Mouse (Mus musculus): ENCODE measurements around the gene Sec16a. TPM values are rescaled to one million over a fixed set of nuclear protein-coding genes. Genes with fewer than 3 reads are reported as not detected.

The Sec16a gene
- polyA plus RNA-seq, 1 experiment: 41.7 TPM

DNA sequence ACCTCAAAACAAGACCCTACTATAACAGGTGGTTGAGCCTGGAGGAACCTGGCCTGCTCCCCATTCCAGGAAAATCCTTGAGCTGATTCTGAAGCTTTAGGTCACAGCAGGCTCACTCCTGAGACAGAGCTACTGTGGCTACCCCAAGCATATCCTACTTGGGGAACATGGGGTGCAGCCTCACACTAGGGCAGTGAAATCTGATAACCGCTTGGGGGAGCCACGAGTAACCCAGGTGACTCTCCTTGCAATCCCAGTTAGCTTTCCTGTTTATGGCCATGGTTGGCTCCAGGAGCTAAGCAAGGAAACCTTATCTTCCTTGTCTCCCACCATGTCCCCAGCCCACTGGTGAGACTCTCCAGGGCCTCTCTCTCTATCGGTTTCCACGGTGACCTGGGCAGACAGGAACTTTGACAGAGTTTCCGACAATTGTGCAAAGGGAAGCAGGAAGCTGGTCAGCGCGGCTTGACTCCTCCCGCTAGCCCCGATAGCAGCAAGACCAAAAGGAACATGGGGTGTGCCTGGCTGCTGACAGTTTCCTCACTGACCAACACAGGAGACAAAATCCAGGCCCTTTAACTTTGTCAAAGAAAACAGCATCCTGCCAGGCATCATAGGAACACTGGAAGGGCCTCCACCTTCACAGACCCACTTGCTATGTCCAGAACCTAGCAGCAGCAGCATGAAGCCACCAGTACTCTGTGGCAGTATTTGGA lies 29.9 kb upstream of the Sec16a start:
- no peak for DNase-seq (ENCODE audit: low spot score)

DNA sequence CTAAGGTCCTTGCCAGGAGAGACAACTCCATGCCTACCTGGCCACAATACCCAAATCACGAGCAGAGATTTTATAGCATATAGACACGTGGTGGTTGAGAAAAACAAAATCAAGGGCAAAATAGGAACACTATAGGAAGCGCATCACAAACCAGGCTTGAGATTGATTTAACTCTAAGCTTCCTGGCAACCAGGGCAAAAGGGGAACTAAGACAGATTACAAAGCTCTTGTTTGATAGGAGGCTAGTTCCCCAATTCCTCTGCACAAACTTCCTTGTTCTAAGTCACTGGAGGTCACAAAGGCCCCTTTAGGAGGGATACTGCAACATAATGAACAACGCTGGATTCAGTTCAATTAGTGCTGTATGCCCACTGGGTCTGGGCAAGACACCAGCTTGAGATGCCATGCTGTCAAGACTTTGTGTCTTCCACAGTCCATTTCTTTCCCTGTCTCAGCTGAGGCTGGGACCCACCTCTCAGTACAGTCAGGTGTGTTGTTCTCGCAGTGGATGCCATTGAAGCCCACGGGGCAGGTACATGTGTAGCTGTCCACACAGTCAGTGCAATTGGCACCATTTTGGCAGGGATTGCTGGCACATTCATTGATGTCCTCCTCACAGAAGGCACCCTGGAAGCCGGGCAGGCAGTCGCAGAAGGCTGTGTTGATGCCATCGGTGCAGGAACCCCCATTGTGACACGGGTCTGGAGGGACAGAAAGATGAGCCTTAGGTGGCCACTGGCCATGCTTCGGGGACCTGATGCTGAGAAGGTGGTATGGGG lies 27.5 kb upstream of the Sec16a start:
- DNase-seq (ENCODE audit: low spot score): no peak

DNA sequence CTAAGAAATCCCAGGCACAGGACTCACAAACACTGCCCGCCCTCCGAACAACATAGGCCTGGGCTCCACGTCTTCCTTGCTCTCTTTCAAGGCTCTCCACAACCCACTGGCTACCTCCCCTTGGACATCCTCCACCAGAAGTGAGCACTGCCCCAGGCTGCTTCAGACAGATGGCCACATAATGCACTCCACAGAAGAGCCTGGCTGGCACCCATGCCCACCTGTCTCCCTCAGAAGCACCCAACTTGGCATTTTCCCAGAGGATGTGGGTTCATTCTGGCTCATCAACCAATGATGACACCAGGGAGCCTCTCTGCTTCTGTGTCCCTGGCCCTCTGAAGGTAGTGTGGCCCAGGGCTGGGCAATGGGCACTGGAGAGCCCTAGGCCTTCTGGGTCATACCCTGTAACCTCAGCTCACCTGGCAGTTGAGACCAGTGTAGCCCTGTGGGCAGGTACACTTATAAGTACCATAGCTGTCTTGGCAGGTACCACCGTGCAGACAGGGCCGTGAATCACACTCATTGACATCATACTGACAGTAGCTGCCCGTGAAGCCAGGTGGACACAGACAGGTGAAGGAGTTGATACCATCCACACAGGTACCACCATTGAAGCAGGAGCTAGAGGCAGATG lies 26.8 kb upstream of the Sec16a start:
- DNase-seq (ENCODE audit: low spot score): no peak

DNA sequence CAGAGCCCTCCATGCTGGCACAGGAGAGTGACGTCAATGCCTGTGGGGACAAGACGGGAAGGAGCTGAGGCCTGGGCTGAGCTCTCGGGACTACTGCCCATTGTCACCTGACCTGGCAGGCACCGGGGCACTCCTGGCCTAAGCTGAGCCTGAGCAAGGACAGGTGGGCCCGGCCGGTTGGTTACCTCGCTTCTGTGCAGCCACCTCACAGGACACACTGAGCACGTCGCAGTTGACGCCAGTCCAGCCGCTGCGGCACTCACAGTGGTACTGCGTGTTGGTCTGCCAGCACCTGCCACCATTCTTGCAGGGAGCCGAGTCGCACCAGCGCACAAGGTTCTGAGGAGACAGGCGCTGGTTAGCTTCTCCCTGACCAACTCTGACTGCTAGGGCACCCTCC lies 26.0 kb upstream of the Sec16a start:
- no peak for DNase-seq (ENCODE audit: low spot score)

DNA sequence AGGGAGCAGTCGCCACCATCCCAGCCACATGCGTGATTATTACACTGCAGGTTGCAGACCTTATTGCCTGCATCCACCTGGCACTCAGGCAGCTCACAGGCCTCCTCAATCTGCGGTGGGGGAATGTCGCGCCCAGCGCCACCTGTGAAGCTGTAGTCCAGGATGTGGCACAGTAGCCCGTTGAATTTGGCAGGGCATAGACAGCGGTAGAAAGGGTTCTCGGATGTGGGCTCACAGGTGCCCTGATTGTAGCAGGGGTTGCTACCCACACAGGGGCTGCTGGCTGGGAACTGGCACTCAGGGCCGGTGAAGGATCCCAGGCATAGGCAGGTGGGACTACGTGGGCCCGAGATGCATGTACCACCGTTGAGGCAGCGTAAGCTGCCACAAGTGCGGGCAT lies 23.4 kb upstream of the Sec16a start:
- no peak for DNase-seq (ENCODE audit: low spot score)

DNA sequence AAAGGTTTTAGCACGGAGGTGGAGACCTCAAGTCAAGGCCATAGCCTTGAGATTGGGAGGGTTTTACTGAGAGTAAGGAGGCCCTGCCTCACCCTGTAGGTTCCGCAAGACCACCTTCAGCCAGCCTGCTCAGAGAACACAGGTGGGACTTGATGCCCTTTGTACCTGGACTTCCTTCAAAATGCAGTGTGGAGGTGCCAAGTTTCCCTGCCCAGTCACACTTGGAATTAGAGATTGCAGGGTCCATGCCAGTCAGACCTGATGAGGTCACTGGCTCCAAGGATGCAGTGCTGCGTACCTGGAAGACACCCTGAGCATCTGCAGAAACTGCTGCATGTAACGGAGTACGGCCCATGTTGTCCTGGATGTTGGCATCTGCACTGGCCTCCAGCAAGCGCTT lies 18.4 kb upstream of the Sec16a start:
- no peak for DNase-seq (ENCODE audit: low spot score)

DNA sequence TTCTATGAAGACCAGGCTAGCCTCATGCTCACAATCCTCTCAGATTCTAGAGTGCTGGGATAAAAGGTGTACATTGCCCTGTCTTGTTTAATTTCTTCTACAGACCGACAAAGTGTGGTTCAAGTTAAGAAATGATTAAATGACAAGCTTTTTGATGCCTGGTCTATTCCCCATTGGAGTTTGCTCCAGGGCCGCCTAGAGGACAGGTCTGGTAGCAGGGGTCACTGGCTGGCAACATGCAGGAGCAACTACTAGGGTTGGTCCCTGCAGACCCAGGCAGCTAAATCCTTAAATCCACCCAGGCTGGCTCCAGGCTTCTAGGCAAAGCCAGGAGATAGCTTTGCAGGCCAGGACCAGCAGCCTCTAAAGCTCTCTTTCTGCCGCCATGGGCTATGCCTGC lies 18.0 kb upstream of the Sec16a start:
- DNase-seq (ENCODE audit: low spot score): no peak

DNA sequence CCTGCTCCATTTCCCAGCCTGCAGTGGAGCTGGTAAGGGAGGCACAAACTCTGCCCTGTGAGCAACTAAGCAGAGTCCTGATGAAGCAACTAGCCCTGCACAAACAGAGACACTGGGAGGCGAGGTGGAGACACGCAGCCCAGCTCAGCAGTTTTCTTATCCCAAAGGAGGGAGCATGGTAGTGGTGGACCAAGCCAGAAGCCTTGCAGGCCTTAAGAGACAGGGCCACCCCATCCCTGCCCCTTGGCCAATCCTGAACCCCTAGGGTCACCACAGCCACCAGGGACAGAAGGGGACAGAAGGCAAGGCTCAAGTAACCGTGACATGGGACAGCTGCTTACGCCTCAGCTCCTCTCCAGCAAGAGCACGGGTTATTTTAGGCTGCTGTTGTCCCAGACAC lies 16.7 kb upstream of the Sec16a start:
- no peak for DNase-seq (ENCODE audit: low spot score)

DNA sequence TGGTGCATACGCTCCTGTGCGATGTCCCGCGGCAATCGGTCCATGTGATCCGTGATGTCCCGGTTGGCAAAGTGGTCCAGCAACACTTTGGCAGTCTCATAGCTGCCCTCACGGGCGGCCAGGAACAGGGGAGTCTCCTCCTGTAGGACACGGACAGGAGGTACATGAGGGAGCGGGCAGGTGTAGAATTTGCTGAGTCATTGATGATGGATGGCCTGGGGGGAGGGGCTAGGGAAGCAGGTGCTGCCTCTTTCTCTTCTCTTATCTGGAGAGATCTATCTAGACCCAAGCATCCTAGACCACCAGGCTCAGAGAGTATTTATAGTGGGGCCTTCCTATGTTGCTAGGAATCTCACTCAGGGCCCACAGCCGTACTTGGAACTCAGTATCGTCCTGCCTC lies 15.8 kb upstream of the Sec16a start:
- no peak for DNase-seq (ENCODE audit: low spot score)

DNA sequence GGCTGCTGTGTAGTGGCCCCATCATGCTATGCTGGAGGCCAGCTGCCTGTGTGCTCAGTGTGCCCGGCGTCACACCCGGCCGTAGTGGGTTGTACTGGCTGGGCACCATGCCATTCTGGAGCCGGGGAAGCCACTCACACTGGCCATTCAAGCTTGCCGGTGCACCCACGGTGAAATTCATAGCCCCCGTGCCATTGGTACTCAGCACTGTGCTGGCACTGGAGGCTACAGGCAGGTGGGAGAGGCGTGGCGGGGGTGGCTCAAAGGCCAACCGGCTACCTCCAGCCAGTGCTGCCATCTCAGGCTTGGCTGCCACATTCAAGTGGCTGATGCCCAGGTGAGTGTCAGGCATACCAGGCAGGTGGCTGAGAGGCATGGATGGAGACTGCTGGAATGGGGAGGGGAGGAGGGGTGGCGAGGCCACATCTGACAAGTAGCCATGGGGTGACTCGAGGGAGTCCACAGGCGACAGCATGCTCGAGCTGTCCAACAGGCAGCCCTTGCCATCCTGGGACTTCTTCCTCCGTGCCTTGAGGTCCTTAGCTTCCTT lies 15.2 kb upstream of the Sec16a start:
- no peak for DNase-seq (ENCODE audit: low spot score)

DNA sequence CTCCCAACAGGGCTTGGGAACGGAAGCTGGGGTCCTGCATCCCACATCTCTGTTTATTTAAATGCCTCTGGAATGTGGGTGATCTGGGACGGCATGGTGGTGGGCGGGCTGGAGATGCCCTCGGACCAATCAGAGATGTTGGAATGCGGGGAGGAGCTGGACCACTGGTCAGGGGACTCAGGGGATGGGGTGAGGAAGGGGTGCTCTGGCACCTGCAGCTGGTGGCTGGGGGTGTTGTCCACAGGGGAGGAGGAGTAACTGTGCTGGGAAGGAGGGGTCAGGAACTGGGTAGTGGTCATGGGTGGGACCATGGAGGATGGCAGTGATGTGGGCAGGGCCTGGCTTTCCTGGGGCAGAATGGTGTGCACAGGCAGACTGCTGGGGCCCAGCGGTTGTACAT lies 14.5 kb upstream of the Sec16a start:
- DNase-seq (ENCODE audit: low spot score): no peak

DNA sequence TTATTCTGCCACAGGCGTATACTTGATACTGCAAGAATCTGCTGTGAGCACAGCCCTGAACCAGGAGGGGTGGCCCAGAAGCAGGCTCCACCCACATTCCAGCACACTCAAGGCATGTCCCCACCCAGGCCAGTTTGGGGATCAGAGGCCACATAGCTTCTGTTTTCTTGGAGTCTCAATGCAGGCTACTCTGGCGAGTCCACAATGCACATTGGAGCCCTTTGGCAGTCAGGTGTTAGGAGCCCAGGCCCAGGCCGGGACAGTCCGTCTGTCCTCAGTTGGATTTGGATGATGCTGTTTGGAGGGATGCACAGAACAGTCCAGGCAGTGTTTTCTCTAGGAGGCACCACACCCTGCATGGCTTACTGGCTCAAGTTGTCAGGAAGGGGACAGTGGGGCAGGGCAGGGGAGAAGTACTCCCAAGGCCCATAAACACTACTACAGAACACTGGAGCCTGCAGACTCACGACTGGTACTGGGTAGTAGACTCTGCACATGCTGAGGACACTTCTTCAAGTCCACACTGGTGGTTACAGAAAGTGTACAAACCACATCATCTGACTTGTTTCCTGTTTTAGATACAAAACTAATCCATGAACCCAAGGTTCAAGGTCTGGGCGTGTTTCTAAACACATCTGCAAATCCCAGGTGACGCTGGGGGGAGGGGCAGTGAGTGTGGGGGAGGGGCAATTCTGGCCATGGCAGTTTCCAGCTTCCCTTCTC lies 13.5 kb upstream of the Sec16a start:
- peak; percentile 31 for DNase-seq (ENCODE audit: low spot score)

DNA sequence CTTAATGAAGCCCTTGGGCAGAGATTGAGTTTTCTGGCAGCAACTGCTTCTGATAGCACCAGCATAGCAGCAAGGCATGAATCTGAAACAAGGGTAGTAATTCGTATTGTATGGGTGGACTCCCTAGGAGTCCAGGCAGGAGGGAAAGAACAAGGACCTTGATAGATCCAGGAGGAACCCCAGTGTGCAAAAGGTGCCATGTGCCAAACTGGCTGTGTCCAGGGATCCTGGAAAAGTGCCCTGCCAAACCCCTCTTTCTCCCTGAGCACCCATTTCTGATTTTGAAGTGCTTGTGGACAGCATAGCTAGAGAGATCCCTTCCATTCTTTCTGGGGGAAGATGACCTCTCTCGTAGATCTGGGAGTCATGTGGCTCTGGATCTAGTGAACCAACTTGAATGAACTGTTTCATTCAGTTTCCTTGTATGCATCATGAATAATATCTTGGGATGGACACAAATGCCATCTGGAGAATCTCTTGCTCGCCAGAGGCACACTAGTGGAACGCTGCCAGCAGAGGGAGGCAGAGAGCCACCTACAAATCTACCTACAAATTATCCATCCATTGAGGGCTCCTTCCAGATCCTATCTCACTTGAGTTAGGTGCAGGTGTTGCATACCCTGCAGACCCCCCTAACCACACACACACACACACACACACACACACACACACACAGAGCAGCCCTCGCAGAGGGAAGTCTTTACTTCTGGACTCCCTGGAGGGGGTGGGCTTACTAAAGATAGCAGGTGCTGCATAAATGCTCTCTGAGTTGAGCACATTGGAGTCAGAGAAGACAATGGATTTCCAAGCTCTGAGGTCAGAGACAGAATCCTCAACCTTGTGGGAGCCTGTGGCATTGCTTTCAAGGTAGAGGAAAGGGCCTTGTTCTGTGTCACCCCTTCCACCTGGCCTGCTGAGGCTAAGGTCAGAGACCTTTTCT lies 4.4 kb upstream of the Sec16a start:
- peak; percentile 54 for DNase-seq (ENCODE audit: low spot score)

DNA sequence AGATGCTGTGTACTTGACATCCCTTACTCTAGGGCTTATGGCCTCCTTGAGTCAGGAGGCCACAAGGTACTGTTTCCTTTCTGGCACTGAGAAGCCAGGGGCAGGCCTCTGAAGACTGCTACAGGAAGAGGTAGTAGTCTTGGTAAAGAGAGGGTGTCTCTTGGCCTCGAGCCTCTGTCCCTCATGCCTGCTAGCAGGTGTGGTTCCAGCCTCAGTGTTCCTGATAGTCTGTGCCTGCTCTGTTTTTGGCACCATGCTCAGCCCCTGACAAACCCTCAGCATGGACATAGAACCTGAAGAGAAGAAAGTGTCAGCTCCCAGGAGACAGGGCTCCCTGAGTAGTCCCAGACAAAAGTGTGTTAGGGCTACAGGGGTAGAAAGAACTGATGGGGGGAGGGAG lies 2.4 kb upstream of the Sec16a start:
- no peak for DNase-seq (ENCODE audit: low spot score)

DNA sequence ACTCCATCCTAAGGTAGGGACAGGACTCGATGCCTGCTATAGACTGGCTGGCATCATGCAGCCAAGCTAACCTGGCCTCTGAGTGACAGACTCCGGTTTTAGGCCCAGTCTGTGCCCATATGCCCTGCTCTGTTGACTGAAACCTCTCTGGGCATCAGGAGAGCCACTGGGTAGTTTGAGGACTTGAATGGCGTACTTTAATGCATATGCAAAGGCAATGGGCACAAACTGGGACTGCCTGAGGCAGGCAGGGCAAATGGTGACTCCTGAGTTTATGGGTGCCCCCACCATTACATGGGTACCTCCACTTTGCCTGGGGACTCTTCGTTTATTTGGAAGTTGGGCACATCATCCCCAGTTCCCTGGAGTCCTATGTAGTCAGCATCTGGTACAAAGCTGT lies 1.7 kb upstream of the Sec16a start:
- DNase-seq (ENCODE audit: low spot score): no peak

DNA sequence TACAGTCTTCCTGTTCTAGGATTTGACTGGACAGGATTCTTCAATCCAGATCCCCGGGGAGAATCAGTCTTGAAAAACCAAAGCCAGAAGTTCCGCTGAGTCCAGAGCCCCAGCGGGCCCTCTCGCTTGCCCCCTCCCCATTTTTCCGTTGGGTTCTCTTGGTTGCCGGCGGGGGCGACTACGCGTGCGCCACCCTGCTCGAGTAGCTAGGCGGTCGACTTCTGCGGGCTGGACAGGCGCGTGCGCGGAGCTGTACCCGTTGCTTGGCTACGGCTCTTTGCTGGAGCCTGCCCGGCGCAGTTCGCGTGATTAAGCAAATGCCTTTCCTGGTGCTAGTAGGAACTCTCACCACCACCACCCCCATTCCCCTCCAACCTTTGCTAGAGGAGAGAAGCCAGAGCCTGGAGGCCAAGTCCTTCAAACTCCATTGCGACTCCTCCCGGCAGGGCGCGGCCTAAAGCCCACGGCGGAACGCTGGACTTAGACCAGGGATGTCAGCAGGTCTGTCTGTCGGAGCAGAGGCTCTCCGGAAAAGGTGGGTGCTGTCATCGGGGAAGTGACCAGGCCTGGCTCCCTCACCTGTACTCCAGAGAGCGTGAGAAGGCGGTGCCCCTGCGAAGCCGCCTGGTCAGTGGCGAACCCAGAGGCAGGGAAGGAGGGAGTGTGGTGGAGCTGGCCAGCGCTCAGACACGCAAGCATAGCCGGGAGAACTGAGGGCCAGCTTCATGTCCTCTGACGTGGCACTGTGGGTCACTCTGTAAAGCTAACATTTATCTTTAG lies 840 bp upstream of the Sec16a start:
- DNase-seq (ENCODE audit: low spot score): peak; percentile 89

DNA sequence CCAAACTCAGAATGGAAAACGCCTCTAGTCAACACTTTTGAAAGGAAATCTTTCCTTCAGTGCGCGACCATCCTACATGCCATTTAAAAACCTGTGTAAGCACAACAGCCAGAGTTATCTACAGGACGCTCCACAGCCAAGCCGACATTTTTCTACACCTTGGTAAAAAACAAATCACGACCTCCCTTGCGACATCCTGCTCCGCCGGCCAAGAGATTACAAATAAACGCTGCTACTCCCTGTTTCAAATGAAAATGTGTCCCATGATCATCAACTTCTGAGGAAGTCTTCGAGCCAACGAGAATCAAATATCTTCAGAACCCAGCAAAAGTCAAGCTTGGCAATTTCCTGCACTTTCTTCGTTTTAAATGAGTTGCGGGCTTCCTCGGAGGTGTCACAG lies 648 bp downstream of the Sec16a start:
- DNase-seq (ENCODE audit: low spot score): no peak

DNA sequence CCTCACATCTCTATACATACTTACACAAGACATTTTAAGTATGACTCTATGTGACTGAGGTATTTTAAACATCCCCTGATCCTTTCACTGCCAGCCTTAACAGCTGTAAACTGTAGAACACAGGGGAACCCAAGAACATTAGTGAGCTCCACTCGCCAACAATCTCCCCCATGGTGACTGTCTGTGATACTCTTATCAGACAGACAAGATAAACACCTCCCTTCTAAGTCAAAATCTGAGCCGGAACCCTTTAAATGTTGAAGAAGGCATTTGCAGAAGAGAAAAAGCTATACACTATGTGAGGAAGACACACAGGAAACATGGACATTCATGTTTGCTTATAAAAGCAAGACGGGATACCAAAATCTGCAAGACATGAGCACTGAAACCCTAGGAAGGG lies 1.1 kb downstream of the Sec16a start:
- no peak for DNase-seq (ENCODE audit: low spot score)

DNA sequence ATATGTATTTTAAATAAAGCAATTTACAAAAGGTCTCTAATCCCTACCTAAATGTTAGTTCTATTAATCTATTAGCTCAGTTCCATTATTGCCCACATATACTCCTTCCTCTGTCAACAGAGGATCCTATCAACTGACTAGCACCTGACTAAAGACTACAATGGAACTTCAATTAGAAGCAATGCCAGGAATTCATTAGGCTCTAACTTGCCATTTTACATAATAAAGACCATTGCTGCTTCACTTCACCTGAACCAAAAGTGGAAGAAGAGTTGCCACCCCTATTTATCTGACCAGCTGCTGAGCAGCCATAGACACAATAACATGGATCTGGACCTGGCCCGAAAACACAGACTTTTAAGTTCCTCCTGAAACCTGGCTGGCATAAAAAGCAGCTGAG lies 2.2 kb downstream of the Sec16a start:
- DNase-seq (ENCODE audit: low spot score): no peak

DNA sequence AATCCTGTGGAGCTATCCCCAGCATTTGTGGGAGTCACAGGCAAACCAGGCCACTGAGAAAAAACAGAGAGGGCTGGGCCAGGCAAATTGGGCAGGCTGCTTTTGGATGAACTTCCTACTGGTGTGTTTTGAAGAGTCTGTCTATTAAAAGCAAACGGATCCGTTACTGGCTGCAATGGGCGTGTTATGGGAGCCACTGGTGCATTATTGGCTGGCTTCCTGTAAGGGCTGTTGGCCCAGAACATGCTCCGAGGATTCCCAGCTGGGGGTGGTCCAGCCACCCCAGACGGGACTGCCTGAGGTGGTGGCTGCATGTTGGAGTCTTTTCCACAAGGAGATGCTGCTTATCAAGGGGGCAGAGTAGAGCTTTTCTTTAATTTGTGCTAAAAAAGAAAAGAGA lies 3.3 kb downstream of the Sec16a start:
- no peak for DNase-seq (ENCODE audit: low spot score)

Data from urinary bladder, adult 2 months (tissue).